Mouse (Mus musculus): ENCODE data around the gene Myo1a. TPM values are rescaled to one million over a fixed set of nuclear protein-coding genes. Genes with fewer than 3 reads are reported as not detected.

The Myo1a gene
- polyA plus RNA-seq, 1 experiment from 2014 or later = 0.08 TPM

GRCm38 (mm10) chr10:127721671-127722418, 16.9 kb downstream of the Myo1a start:
- Histone ChIP-seq H3K36me3 (ENCODE audit: insufficient read depth, low read length) (no peaks in the 10 kb centered on the region), H3K4me2 (replicated peaks; ENCODE audit: low read depth, low read length) (peak overlapping the region; percentile 35; the same call in 1 of the 2 replicates), H3K27ac (ENCODE audit: low read length) (no peak overlapping the region), H3K4me3 (ENCODE audit: low read depth, low read length) (no peak overlapping the region), H3K9me3 (ENCODE audit: low read length) (no peaks in the 10 kb centered on the region), H3K27me3 (replicated peaks; ENCODE audit: insufficient read depth, low read length) (no peaks in the 10 kb centered on the region), H3K4me1 (ENCODE audit: insufficient read depth, low read depth, low read length) (no peaks in the 10 kb centered on the region), H3K9ac (replicated peaks; ENCODE audit: low read depth) (no peak overlapping the region)
- DNase-seq (ENCODE audit: low spot score) = no peak
- ATAC-seq = peak; percentile 19; the same call in 1 of the 2 replicates
- 19% methylated on average over 20 of the region's 20 CpGs for WGBS
- TF ChIP-seq CTCF (IDR thresholded peaks at IDR 0.05) = no peak
- no peak for TF ChIP-seq EP300 (IDR thresholded peaks at IDR 0.05)

DNA sequence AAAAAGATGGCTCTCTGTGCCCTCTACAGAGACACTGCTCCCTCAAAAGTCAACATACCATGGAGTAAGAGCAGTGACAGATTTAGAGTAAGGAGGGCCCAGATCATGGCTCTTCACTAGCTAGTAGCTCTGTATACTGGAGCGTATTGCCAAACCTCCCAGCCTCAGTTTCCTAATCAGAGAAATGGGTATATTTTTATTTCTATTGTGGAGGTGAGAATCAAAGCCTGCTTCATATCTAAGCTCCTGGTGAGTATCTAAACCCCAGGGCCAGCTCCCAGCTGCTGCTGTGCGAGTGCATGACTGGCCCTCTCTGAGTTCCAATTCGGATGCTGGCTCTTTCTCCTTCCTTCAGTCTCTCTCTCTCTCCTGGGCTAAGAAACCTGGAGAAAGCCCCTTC, 19.2 kb downstream of the Myo1a start, which contains the start of gene Tac2:
TSS of gene Tac2 (plus strand) at position 301 of the 400 bp plus-strand sequence.
- ATAC-seq (no peak), DNase-seq (ENCODE audit: low spot score) (no peak)
- 75% methylated on average over 3 of the region's 3 CpGs for WGBS
- no peak within 1 kb of the TSS for H3K4me2 ChIP-seq (replicated peaks; ENCODE audit: low read depth, low read length)
- H3K4me1 ChIP-seq (ENCODE audit: insufficient read depth, low read depth, low read length) = no peaks in the 10 kb centered on the region
- no peak within 1 kb of the TSS for H3K9ac ChIP-seq (replicated peaks; ENCODE audit: low read depth)
- H3K36me3 ChIP-seq (ENCODE audit: insufficient read depth, low read length) = no peaks in the 10 kb centered on the region
- no peaks in the 10 kb centered on the region for H3K9me3 ChIP-seq (ENCODE audit: low read length)
- TF ChIP-seq EP300 (IDR thresholded peaks at IDR 0.05) (no peak), CTCF (IDR thresholded peaks at IDR 0.05) (no peak)
- no peak within 1 kb of the TSS for H3K4me3 ChIP-seq (ENCODE audit: low read depth, low read length)
- H3K27me3 ChIP-seq (replicated peaks; ENCODE audit: insufficient read depth, low read length) = no peaks in the 10 kb centered on the region
- no peak within 1 kb of the TSS for H3K27ac ChIP-seq (ENCODE audit: low read length)

GRCm38 (mm10) chr10:127725136-127725535, 20.2 kb downstream of the Myo1a start:
- ATAC-seq (no peak), DNase-seq (ENCODE audit: low spot score) (no peak)
- H3K27ac ChIP-seq (ENCODE audit: low read length) = no peak overlapping the region
- H3K27me3 ChIP-seq (replicated peaks; ENCODE audit: insufficient read depth, low read length) = no peaks in the 10 kb centered on the region
- 69% methylated on average over 4 of the region's 4 CpGs for WGBS
- H3K9ac ChIP-seq (replicated peaks; ENCODE audit: low read depth) = no peak overlapping the region
- H3K4me1 ChIP-seq (ENCODE audit: insufficient read depth, low read depth, low read length) = no peaks in the 10 kb centered on the region
- no peak for TF ChIP-seq CTCF (IDR thresholded peaks at IDR 0.05)
- TF ChIP-seq EP300 (IDR thresholded peaks at IDR 0.05) = no peak
- H3K4me3 ChIP-seq (ENCODE audit: low read depth, low read length) = no peak overlapping the region
- no peak overlapping the region for H3K4me2 ChIP-seq (replicated peaks; ENCODE audit: low read depth, low read length)
- H3K36me3 ChIP-seq (ENCODE audit: insufficient read depth, low read length) = no peaks in the 10 kb centered on the region
- no peaks in the 10 kb centered on the region for H3K9me3 ChIP-seq (ENCODE audit: low read length)

GRCm38 (mm10) chr10:127728437-127728836, 23.5 kb downstream of the Myo1a start:
- Histone ChIP-seq H3K4me2 (replicated peaks; ENCODE audit: low read depth, low read length) (no peak overlapping the region), H3K9ac (replicated peaks; ENCODE audit: low read depth) (no peak overlapping the region), H3K36me3 (ENCODE audit: insufficient read depth, low read length) (no peaks in the 10 kb centered on the region), H3K27ac (ENCODE audit: low read length) (no peak overlapping the region), H3K4me3 (ENCODE audit: low read depth, low read length) (no peak overlapping the region), H3K4me1 (ENCODE audit: insufficient read depth, low read depth, low read length) (no peaks in the 10 kb centered on the region), H3K27me3 (replicated peaks; ENCODE audit: insufficient read depth, low read length) (no peaks in the 10 kb centered on the region), H3K9me3 (ENCODE audit: low read length) (no peaks in the 10 kb centered on the region)
- DNase-seq (ENCODE audit: low spot score) = no peak
- no peak for ATAC-seq
- WGBS = 69% methylated on average over 8 of the region's 8 CpGs
- no peak for TF ChIP-seq CTCF (IDR thresholded peaks at IDR 0.05)
- TF ChIP-seq EP300 (IDR thresholded peaks at IDR 0.05) = no peak

DNA sequence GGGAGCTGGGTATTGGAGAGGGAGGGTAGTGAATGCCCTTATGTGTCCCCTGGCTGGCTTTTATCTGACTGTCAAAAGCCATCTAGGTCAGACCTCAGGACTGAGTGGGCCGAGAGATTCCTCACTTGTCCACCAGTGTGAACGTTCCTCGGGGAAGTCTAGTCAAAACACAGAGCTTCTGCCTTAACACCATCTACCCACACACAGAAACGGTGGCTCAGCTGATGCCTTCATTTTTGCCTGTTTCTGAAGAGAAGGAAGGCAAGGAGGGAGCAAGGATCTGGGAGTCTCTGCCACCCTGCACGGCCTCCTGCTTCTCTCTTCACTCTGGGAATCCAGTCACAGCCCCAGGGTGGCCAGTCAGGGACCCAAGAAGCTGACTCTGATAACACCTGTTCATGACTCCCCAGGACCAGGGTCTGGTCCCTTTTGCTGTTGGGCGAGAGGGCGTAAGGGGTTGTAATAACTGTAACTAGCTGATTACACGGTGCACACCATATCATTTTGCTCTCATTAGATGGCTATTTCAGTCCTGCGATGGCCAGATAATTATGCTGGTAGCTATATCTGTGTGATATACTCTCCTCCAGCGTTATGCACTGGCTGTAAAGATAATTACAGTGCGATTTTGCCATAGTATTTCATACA, 25.4 kb downstream of the Myo1a start:
- Histone ChIP-seq H3K9ac (replicated peaks; ENCODE audit: low read depth) (no peak overlapping the region), H3K4me2 (replicated peaks; ENCODE audit: low read depth, low read length) (no peak overlapping the region), H3K27ac (ENCODE audit: low read length) (no peak overlapping the region), H3K4me1 (ENCODE audit: insufficient read depth, low read depth, low read length) (no peaks in the 10 kb centered on the region), H3K27me3 (replicated peaks; ENCODE audit: insufficient read depth, low read length) (no peaks in the 10 kb centered on the region), H3K4me3 (ENCODE audit: low read depth, low read length) (no peak overlapping the region), H3K36me3 (ENCODE audit: insufficient read depth, low read length) (no peaks in the 10 kb centered on the region), H3K9me3 (ENCODE audit: low read length) (no peaks in the 10 kb centered on the region)
- TF ChIP-seq CTCF (IDR thresholded peaks at IDR 0.05) (no peak), EP300 (IDR thresholded peaks at IDR 0.05) (no peak)
- ATAC-seq (no peak), DNase-seq (ENCODE audit: low spot score) (no peak)
- WGBS = 71% methylated on average over 11 of the region's 11 CpGs

DNA sequence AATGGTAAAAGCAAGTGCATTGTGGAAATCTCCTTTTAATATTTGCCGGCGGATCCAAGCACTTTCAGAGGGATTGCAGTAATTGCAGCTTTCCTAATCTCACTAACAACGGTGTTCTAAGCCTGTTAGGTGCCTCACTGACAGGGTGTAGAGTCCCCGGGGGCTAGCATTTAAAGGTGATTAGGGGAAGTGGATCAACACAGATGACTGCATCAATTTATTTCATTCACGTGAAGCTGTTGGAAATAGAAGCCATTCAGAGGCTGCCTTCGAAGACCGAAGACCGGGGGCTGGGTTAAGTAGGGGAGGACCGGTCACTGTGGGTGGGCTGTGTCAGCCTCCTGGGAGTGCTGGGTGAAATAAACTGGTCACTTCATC, 26.0 kb downstream of the Myo1a start:
- Histone ChIP-seq H3K4me2 (replicated peaks; ENCODE audit: low read depth, low read length) (no peak overlapping the region), H3K27ac (ENCODE audit: low read length) (no peak overlapping the region), H3K9me3 (ENCODE audit: low read length) (no peaks in the 10 kb centered on the region), H3K9ac (replicated peaks; ENCODE audit: low read depth) (no peak overlapping the region), H3K4me1 (ENCODE audit: insufficient read depth, low read depth, low read length) (no peaks in the 10 kb centered on the region), H3K27me3 (replicated peaks; ENCODE audit: insufficient read depth, low read length) (no peaks in the 10 kb centered on the region), H3K4me3 (ENCODE audit: low read depth, low read length) (no peak overlapping the region), H3K36me3 (ENCODE audit: insufficient read depth, low read length) (no peaks in the 10 kb centered on the region)
- ATAC-seq (no peak), DNase-seq (ENCODE audit: low spot score) (no peak)
- WGBS = 44% methylated on average over 9 of the region's 9 CpGs
- no peak for TF ChIP-seq EP300 (IDR thresholded peaks at IDR 0.05)
- TF ChIP-seq CTCF (IDR thresholded peaks at IDR 0.05) = no peak
